Mouse (Mus musculus) embryonic fibroblast, embryonic 13.5 days (primary cell): ENCODE data around the gene Pigx. TPM values are rescaled to one million over a fixed set of nuclear protein-coding genes. Genes with fewer than 3 reads are reported as not detected.
A peak's percentile ranks its signal among the peaks of the same experiment; 100 is the strongest.
"Not testable (repeated sequence)": the region's sequence is repeated elsewhere in the genome, so short reads cannot be mapped to it uniquely, and the experiment has no call there.

Experiments
- H3K27ac ChIP-seq: 2 replicates; pipeline ENCODE4 v1.5.1; 2012; ENCODE audit warnings: low read length, control low read depth, inconsistent platforms; ENCODE audit not compliant: insufficient read depth
- H3K4me1 ChIP-seq: 2 replicates; pipeline ENCODE4 v1.6.1; 2011; ENCODE audit warnings: low read length; ENCODE audit not compliant: control insufficient read depth, insufficient read depth
- H3K4me3 ChIP-seq: 2 replicates; pipeline ENCODE4 v1.5.1; 2011; ENCODE audit warnings: mild to moderate bottlenecking, control low read depth, low read length; ENCODE audit not compliant: insufficient read depth
- CTCF ChIP-seq: IDR thresholded peaks from 2 replicates; pipeline ENCODE4 v1.5.1; 2011; ENCODE audit warnings: mild to moderate bottlenecking, control low read depth, low read length, moderate library complexity, borderline replicate concordance; ENCODE audit not compliant: insufficient read depth
- POLR2A ChIP-seq: IDR thresholded peaks from 2 replicates; pipeline ENCODE4 v1.6.1; 2011; ENCODE audit warnings: low read depth, mild to moderate bottlenecking, control low read depth, low read length, moderate library complexity
- polyA plus RNA-seq: library from polyadenylated mRNA; stranded (reverse); fragments of >200 nt; gene quantifications from 2 replicates; pipeline ENCODE4 v1.2.4, GENCODE M21; 2011; ENCODE audit warnings: low read depth; ENCODE audit not compliant: missing spikeins, insufficient read length

The Pigx gene
- polyA plus RNA-seq, 1 experiment: 54.0 TPM

- H3K4me3 ChIP-seq: no peak overlapping the region
- no peak overlapping the region for H3K27ac ChIP-seq
- H3K4me1 ChIP-seq: no peaks in the 10 kb centered on the region
- TF ChIP-seq CTCF: no peak
- no peak for TF ChIP-seq POLR2A
Measured at GRCm38 (mm10) chr16:32113541-32114218, 14.1 kb upstream of the Pigx start.

- TF ChIP-seq CTCF: no peak
- TF ChIP-seq POLR2A: no peak
- H3K27ac ChIP-seq: no peak overlapping the region
- no peaks in the 10 kb centered on the region for H3K4me1 ChIP-seq
- no peak overlapping the region for H3K4me3 ChIP-seq
Measured at GRCm38 (mm10) chr16:32110951-32111699, 11.6 kb upstream of the Pigx start.

GRCm38 (mm10) chr16:32108578-32108977, 9.0 kb upstream of the Pigx start:
- no peaks in the 10 kb centered on the region for H3K4me1 ChIP-seq
- TF ChIP-seq POLR2A: no peak
- no peak for TF ChIP-seq CTCF
- no peak overlapping the region for H3K4me3 ChIP-seq
- no peak overlapping the region for H3K27ac ChIP-seq

GRCm38 (mm10) chr16:32108170-32108569, 8.6 kb upstream of the Pigx start:
- no peak for TF ChIP-seq POLR2A
- TF ChIP-seq CTCF: no peak
- Histone ChIP-seq H3K4me1 (no peaks in the 10 kb centered on the region), H3K4me3 (no peak overlapping the region), H3K27ac (no peak overlapping the region)

- Histone ChIP-seq H3K27ac (no peak overlapping the region), H3K4me1 (no peaks in the 10 kb centered on the region), H3K4me3 (no peak overlapping the region)
- TF ChIP-seq POLR2A: no peak
Measured at GRCm38 (mm10) chr16:32107342-32108045, 8.0 kb upstream of the Pigx start.

- no peak overlapping the region for H3K27ac ChIP-seq
- no peaks in the 10 kb centered on the region for H3K4me1 ChIP-seq
- no peak overlapping the region for H3K4me3 ChIP-seq
- TF ChIP-seq POLR2A: no peak
- no peak for TF ChIP-seq CTCF
Measured at GRCm38 (mm10) chr16:32105698-32106097, 6.2 kb upstream of the Pigx start.

- no peak overlapping the region for H3K27ac ChIP-seq
- no peak overlapping the region for H3K4me3 ChIP-seq
- TF ChIP-seq CTCF (no peak), POLR2A (no peak)
- no peaks in the 10 kb centered on the region for H3K4me1 ChIP-seq
Measured at GRCm38 (mm10) chr16:32102295-32102694, 2.8 kb upstream of the Pigx start.

- Histone ChIP-seq H3K4me3 (peak overlapping the region; percentile 67), H3K27ac (no peak overlapping the region), H3K4me1 (no peaks in the 10 kb centered on the region)
- no peak for TF ChIP-seq POLR2A
- TF ChIP-seq CTCF: no peak
Measured at GRCm38 (mm10) chr16:32098897-32099637, 473 bp downstream of the Pigx start.

- not testable (repeated sequence) for H3K27ac ChIP-seq, H3K4me3 ChIP-seq
Measured at GRCm38 (mm10) chr16:32097757-32098156, 1.8 kb downstream of the Pigx start.

More at GRCm38 (mm10) chr16:32097757-32098156, 1.8 kb downstream of the Pigx start:
- H3K4me1 ChIP-seq: not testable (repeated sequence)
